Mouse (Mus musculus) ES-Bruce4 (cell line): ENCODE measurements around the gene Znhit1. TPM values are rescaled to one million over a fixed set of nuclear protein-coding genes. Genes with fewer than 3 reads are reported as not detected.

ENCODE experiments used
- H3K27ac ChIP-seq: 2 replicates; pipeline ENCODE4 v1.5.1; 2012; ENCODE audit warnings: low read length, inconsistent platforms; ENCODE audit not compliant: insufficient read depth
- H3K27me3 ChIP-seq: 2 replicates; pipeline ENCODE4 v1.6.1; 2012; ENCODE audit warnings: mild to moderate bottlenecking, low read length, inconsistent platforms; ENCODE audit not compliant: control insufficient read depth, poor library complexity, insufficient read depth, severe bottlenecking
- H3K36me3 ChIP-seq: 2 replicates; pipeline ENCODE4 v1.6.1; 2012; ENCODE audit warnings: inconsistent platforms, mild to moderate bottlenecking, low read length, moderate library complexity; ENCODE audit not compliant: control insufficient read depth, poor library complexity, insufficient read depth, severe bottlenecking
- H3K4me1 ChIP-seq: one replicate; pipeline ENCODE4 v1.8.1; 2011; ENCODE audit warnings: low read length; ENCODE audit not compliant: control insufficient read depth, insufficient read depth
- H3K4me3 ChIP-seq: 2 replicates; pipeline ENCODE4 v1.5.1; 2011; ENCODE audit warnings: low read depth, mild to moderate bottlenecking, low read length
- H3K9ac ChIP-seq: 2 replicates; pipeline ENCODE4 v1.6.1; 2012; ENCODE audit warnings: low read depth, mild to moderate bottlenecking, inconsistent platforms; ENCODE audit not compliant: poor library complexity, severe bottlenecking
- H3K9me3 ChIP-seq: replicated peaks from 2 replicates; pipeline ENCODE4 v1.6.1; 2012; ENCODE audit warnings: mild to moderate bottlenecking, low read length, inconsistent platforms; ENCODE audit not compliant: control insufficient read depth, poor library complexity, insufficient read depth, severe bottlenecking
- CTCF ChIP-seq: IDR thresholded peaks from one replicate; pipeline ENCODE4 v1.8.1; 2011; ENCODE audit warnings: low read depth, low read length
- EP300 ChIP-seq: IDR thresholded peaks from 2 replicates; pipeline ENCODE4 v1.6.1; 2011; ENCODE audit warnings: low read depth, low read length; ENCODE audit not compliant: insufficient read depth
- POLR2A ChIP-seq: IDR thresholded peaks from one replicate; pipeline ENCODE4 v1.8.1; 2011; ENCODE audit warnings: low read length; ENCODE audit not compliant: insufficient read depth
- polyA plus RNA-seq: library from polyadenylated mRNA; stranded (reverse); fragments of >200 nt; gene quantifications from 2 replicates; pipeline ENCODE4 v1.2.4, GENCODE M21; 2011; ENCODE audit warnings: low read depth; ENCODE audit not compliant: missing spikeins, insufficient read depth, insufficient read length

Gene Znhit1
- polyA plus RNA-seq, 1 experiment, result 26.6 TPM

DNA sequence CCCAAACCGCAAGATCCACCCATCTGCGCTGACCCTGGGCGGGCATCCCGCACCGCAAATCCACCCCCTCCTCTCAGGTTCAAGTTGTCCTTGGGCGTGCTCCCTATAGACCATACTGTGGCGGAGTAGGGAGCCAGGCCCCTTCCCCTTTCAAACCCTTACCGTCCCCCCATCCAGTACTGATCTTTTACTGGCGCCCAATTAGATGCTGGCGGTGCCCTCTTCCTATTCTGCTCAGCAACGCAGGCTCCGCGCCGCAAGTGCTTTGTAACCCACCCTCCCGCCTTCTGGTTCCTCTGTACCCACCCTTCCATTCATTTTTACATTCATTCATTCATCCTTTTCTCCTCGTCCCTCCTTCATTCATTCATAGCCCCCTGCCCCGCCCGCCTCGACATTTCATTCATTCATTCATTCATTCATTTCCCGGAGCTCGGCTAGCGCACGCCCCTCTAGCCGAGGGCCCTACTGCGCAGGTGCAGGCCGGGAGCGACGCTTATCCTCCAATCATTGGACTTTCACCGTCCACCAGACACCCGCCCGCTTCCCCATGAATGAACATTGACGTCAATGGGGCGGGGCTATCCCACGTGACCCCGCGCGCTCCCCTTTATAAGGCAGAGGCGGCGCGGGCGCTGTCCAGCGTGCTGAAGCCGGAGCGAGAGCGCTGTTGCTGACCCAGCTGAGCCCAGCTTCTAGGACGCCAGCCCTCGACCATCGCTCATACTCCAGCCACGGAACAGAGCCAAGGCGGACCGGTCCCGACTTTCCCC, 42.0 kb upstream of the Znhit1 start:
- H3K36me3 ChIP-seq, result no peaks in the 10 kb centered on the region
- TF ChIP-seq CTCF (no peak), EP300 (peak; percentile 46; the same call in 1 of the 2 replicates), POLR2A (no peak)

GRCm38 (mm10) chr5:137029273-137029585, 41.4 kb upstream of the Znhit1 start:
- Histone ChIP-seq H3K27me3 (peaks cover 8% of the 10 kb centered on the region; the same call in 1 of the 2 replicates), H3K9me3 (no peaks in the 10 kb centered on the region), H3K36me3 (no peaks in the 10 kb centered on the region), H3K4me3 (peak overlapping the region; percentile 70), H3K9ac (peak overlapping the region; percentile 29), H3K27ac (peak overlapping the region; percentile 17; the same call in 1 of the 2 replicates), H3K4me1 (no peaks in the 10 kb centered on the region)
- no peak for TF ChIP-seq EP300
- no peak for TF ChIP-seq POLR2A
- TF ChIP-seq CTCF, result no peak

More for the DNA sequence above, 42.0 kb upstream of the Znhit1 start:
- H3K27ac ChIP-seq, result peak overlapping the region; percentile 17; the same call in 1 of the 2 replicates
- H3K9me3 ChIP-seq, result no peaks in the 10 kb centered on the region
- peak overlapping the region; percentile 29 for H3K9ac ChIP-seq
- peaks cover 8% of the 10 kb centered on the region; the same call in 1 of the 2 replicates for H3K27me3 ChIP-seq
- H3K4me1 ChIP-seq, result no peaks in the 10 kb centered on the region
- H3K4me3 ChIP-seq, result peak overlapping the region; percentile 70

DNA sequence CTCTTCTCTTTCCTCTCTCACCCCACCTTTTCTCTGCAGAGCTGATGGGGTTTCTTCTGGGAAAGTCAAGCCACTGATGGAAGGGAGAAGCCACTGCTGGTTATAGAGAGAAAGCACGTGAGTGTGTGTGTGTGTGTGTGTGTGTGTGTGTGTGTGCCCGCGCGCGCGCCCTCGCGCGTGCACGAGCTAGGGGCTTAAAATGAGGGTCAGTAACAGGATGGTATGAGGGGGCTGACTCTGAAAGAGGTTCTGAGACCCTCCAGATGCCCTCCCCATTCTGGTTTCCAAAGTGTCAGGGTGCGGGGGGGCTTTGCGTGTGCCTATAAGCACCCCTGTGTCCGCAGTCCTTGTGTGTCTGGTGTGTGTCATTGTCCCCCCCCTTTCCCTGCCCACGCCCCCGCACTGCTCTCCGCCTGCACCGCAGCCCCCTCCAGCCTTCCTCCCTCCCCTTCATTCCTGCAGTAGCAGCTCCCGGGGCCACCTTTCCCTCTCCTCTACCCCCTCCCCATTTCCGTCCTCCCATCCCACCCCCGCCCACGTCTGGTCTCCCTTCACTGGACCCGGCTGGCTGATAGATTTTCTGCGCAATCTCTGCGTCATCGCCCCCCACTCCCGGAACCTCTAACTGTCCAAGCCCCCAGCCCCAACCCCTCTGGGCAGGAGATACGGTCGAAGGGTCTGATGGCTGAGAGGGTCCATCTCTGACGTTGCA, 40.9 kb upstream of the Znhit1 start:
- Histone ChIP-seq H3K36me3 (no peaks in the 10 kb centered on the region), H3K9ac (peak overlapping the region; percentile 29), H3K4me1 (no peaks in the 10 kb centered on the region), H3K27me3 (peaks cover 8% of the 10 kb centered on the region; the same call in 1 of the 2 replicates), H3K27ac (no peak overlapping the region), H3K9me3 (no peaks in the 10 kb centered on the region), H3K4me3 (peak overlapping the region; percentile 70)
- TF ChIP-seq POLR2A (no peak), EP300 (no peak), CTCF (no peak)

DNA sequence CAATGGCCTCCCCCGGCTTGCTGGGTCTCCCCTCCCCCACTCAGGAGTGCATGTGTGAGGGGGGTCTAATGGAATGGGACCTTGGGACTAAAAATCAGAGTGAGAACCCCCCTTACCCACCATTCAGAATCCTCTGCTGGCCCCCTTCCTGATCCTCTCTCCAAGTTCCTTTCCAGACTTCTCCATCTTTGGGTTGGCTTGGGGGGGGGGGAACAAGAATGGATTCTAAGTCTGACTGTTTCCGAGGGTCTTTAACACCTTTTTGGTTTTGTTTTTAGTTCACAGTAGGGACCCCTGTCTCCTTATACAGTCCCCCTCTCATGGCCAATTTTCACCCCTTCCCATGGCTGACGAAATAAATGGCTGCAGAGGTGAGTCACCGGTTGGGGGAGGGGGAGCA, 38.3 kb upstream of the Znhit1 start, which contains the start of gene Vgf:
Gene Vgf, plus strand, starts transcription at position 301 of the 400 bp plus-strand sequence.
- no peak within 1 kb of the TSS for H3K27ac ChIP-seq
- TF ChIP-seq EP300 (no peak), CTCF (no peak), POLR2A (no peak)
- H3K27me3 ChIP-seq, result 0 out of 2 replicates have a peak, but pooled peaks cover 5% of the 10 kb centered on the region
- H3K36me3 ChIP-seq, result no peaks in the 10 kb centered on the region
- no peaks in the 10 kb centered on the region for H3K9me3 ChIP-seq
- H3K4me3 ChIP-seq, result peak within 1 kb of the TSS; percentile 56
- H3K4me1 ChIP-seq, result no peaks in the 10 kb centered on the region
- H3K9ac ChIP-seq, result 0 out of 2 replicates have a peak within 1 kb of the TSS, but pooled peaks have one; percentile 2

- TF ChIP-seq EP300 (0 out of 2 replicates have a peak, but pooled peaks have one; percentile 52), POLR2A (no peak), CTCF (peak; percentile 95)
- H3K9ac ChIP-seq, result peak overlapping the region; percentile 39
- H3K27me3 ChIP-seq, result no peaks in the 10 kb centered on the region
- H3K9me3 ChIP-seq, result no peaks in the 10 kb centered on the region
- peak overlapping the region; percentile 64; the same call in 1 of the 2 replicates for H3K27ac ChIP-seq
- no peaks in the 10 kb centered on the region for H3K36me3 ChIP-seq
- H3K4me3 ChIP-seq, result peak overlapping the region; percentile 56
- no peaks in the 10 kb centered on the region for H3K4me1 ChIP-seq
Measured at GRCm38 (mm10) chr5:137025132-137025531, 37.3 kb upstream of the Znhit1 start.

DNA sequence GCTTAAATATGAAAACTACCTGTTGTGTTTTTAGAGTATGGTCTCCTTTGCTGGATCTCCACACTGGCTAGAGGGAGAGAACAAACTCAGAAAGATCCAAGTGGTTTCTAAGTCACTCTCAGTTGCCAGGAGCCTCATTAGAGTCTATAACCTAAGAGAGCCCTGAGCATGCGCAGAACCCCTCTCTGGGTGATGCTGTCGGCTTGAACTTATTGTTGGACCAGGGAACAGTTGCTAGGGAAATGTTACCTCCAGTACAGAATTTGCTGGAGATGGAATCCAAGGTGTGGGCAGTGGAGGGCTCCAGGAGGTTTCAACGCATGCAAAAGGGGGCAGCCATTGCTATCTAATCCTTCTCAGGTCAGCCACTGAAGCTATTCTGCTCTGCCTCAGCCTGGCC, 36.5 kb upstream of the Znhit1 start:
- H3K27me3 ChIP-seq, result no peaks in the 10 kb centered on the region
- TF ChIP-seq POLR2A (no peak), CTCF (no peak), EP300 (no peak)
- H3K27ac ChIP-seq, result peak overlapping the region; percentile 53
- peak overlapping the region; percentile 39 for H3K9ac ChIP-seq
- no peaks in the 10 kb centered on the region for H3K9me3 ChIP-seq
- no peaks in the 10 kb centered on the region for H3K4me1 ChIP-seq
- peak overlapping the region; percentile 9; the same call in 1 of the 2 replicates for H3K4me3 ChIP-seq
- no peaks in the 10 kb centered on the region for H3K36me3 ChIP-seq
